Mouse (Mus musculus) olfactory bulb, adult 2 months (tissue): Measurements from ENCODE around the gene Lnx2. TPM values are rescaled to one million over a fixed set of nuclear protein-coding genes. Genes with fewer than 3 reads are reported as not detected.
A peak's percentile ranks its signal among the peaks of the same experiment; 100 is the strongest.

Experiments
- H3K27ac ChIP-seq: fragments of 200-500 bp; 2 replicates; pipeline ENCODE4 v1.5.1; 2012; ENCODE audit warnings: low read depth, low read length; ENCODE audit not compliant: insufficient read depth
- H3K4me1 ChIP-seq: fragments of 200-500 bp; 2 replicates; pipeline ENCODE4 v1.6.1; 2012; ENCODE audit warnings: low read length; ENCODE audit not compliant: control insufficient read depth, insufficient read depth
- H3K4me3 ChIP-seq: fragments of 200-500 bp; 2 replicates; pipeline ENCODE4 v1.5.1; 2012; ENCODE audit warnings: mild to moderate bottlenecking, low read depth, low read length, moderate library complexity; ENCODE audit not compliant: insufficient read depth
- CTCF ChIP-seq: fragments of 200-500 bp; IDR thresholded peaks from 2 replicates; pipeline ENCODE4 v1.5.1; 2012; ENCODE audit warnings: low read depth, mild to moderate bottlenecking, low read length, moderate library complexity; ENCODE audit not compliant: insufficient read depth
- POLR2A ChIP-seq: fragments of 200-500 bp; IDR thresholded peaks from 2 replicates; pipeline ENCODE4 v1.6.1; 2012; ENCODE audit warnings: mild to moderate bottlenecking, low read depth, low read length, moderate library complexity; ENCODE audit not compliant: insufficient read depth
- WGBS: fragments of 180-500 bp; shearing (Covaris S2); methylation state at CpG from one replicate; pipeline ENCODE4 v1.1.7; 2018; 5-methylcytosine and 5-hydroxymethylcytosine counted together
- polyA plus RNA-seq: library from polyadenylated mRNA; stranded (reverse); fragments of >200 nt; gene quantifications from 2 replicates; pipeline ENCODE4 v1.2.4, GENCODE M21; 2012; ENCODE audit warnings: low replicate concordance; ENCODE audit not compliant: missing spikeins, insufficient read depth, insufficient read length

Lnx2 gene
- polyA plus RNA-seq, 1 experiment = not detected

DNA sequence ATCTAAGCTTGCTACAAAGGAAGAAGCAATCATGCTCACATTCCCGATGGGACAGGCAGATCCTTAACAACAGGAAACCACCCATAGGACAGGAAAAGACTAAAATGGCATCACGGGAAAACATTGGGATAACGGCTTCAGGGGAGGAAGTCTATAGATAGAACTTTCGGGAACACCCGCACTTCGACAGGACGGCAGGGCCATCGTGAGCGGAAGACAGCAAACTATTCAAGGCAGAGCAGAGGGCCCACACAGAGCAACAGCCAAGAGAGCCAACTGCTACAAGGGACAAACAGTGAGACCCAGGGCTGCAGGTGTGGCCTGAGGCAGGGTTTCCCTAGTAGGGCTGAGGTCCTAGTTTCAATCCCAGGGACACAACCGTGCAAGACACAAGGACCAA, 40.4 kb downstream of the Lnx2 start:
- WGBS = 74% methylated on average over 10 of the region's 10 CpGs
- no peak overlapping the region; the same call in 1 of the 2 replicates for H3K27ac ChIP-seq
- no peak overlapping the region for H3K4me3 ChIP-seq
- peaks cover 29% of the 10 kb centered on the region for H3K4me1 ChIP-seq
- TF ChIP-seq CTCF (no peak), POLR2A (no peak)

DNA sequence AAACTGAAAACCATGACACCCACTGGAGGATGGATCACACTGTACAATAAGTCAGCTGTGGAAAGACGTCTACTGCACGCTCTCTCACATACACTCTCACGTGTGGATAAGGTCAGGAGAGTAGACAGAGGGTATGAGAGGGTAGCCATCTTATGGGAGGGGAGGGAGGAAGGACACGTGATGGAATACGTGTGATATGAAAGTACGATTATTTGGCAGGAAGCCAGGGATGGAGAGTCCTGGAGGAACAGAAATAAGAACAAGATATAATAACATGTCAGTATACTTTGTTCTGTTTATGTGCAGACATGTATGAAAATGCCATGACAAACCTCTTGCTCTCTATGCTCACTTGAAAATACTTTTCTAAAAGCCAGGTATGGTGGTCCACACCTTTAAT, 41.1 kb downstream of the Lnx2 start:
- no peak for TF ChIP-seq CTCF
- no peak for TF ChIP-seq POLR2A
- 75% methylated on average over 6 of the region's 6 CpGs for WGBS
- Histone ChIP-seq H3K27ac (no peak overlapping the region), H3K4me1 (peaks cover 29% of the 10 kb centered on the region), H3K4me3 (no peak overlapping the region)

DNA sequence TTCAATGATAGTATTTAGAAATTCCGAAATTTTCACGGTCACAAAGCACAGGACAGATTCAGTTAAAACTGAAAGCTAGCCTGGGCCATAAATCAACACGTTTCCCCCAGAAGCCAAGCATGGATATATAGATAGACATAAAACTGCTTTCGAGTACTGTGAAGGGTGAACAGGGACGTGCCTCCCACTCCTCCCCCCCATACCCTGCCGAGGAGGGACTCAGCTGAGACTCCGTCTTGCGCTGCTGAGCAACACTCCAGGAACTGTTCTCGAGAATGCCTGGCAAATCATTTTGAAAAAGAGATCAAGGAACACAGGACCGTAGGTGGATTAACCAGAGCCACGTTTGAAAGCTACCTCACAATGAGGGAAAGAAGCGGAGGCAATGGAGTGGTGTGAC, 42.1 kb downstream of the Lnx2 start:
- WGBS = 55% methylated on average over 12 of the region's 12 CpGs
- TF ChIP-seq POLR2A = no peak
- no peak for TF ChIP-seq CTCF
- peaks cover 26% of the 10 kb centered on the region for H3K4me1 ChIP-seq
- H3K4me3 ChIP-seq = no peak overlapping the region
- 0 out of 2 replicates have a peak overlapping the region, but pooled peaks have one; percentile 6 for H3K27ac ChIP-seq

- no peak for TF ChIP-seq CTCF
- TF ChIP-seq POLR2A = no peak
- H3K4me3 ChIP-seq = no peak overlapping the region
- 89% methylated on average over 13 of the region's 13 CpGs for WGBS
- H3K27ac ChIP-seq = no peak overlapping the region
- peaks cover 21% of the 10 kb centered on the region for H3K4me1 ChIP-seq
Observed at GRCm38 (mm10) chr5:147033155-147033554, 43.2 kb downstream of the Lnx2 start.

GRCm38 (mm10) chr5:147031281-147031680, 45.1 kb downstream of the Lnx2 start:
- 81% methylated on average over 14 of the region's 14 CpGs for WGBS
- Histone ChIP-seq H3K4me3 (no peak overlapping the region), H3K27ac (no peak overlapping the region), H3K4me1 (peaks cover 16% of the 10 kb centered on the region)
- TF ChIP-seq CTCF (no peak), POLR2A (no peak)

DNA sequence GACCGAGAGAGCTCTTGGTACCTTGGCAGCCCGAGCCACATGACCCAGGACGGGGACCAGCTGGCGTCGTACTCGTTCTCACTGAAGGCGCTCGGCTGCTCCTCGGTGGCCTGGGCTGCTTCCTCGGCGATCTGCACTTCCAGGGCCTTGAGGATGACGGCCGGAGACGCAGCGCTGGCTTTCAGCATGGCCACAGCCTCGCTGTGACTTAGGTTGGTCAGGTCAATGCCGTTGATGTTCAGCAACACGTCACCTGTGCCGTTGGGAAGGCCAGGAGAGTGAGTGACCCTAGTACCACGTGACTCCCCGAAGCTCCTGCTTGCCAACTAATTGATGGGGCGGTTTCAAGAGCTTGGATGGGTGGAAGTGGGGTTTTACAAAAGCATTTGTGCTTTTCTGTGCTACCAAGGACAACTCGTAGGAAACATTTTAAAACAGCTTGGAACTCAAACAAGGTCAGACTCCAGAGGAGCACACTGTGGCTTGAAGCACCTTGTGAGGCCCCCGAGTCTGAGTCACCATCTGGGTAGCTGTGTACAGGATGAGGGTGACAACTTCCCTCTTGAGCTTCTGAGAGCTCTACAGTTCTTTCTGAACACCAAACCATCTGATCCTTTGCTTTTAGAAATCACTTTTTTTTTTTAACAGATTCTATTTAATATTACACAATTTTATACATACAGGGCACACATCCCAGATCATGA, 51.9 kb downstream of the Lnx2 start:
- WGBS = 81% methylated on average over 24 of the region's 24 CpGs
- Histone ChIP-seq H3K4me1 (peaks cover 43% of the 10 kb centered on the region), H3K27ac (peak overlapping the region; percentile 77), H3K4me3 (no peak overlapping the region)
- TF ChIP-seq POLR2A (no peak), CTCF (no peak)

DNA sequence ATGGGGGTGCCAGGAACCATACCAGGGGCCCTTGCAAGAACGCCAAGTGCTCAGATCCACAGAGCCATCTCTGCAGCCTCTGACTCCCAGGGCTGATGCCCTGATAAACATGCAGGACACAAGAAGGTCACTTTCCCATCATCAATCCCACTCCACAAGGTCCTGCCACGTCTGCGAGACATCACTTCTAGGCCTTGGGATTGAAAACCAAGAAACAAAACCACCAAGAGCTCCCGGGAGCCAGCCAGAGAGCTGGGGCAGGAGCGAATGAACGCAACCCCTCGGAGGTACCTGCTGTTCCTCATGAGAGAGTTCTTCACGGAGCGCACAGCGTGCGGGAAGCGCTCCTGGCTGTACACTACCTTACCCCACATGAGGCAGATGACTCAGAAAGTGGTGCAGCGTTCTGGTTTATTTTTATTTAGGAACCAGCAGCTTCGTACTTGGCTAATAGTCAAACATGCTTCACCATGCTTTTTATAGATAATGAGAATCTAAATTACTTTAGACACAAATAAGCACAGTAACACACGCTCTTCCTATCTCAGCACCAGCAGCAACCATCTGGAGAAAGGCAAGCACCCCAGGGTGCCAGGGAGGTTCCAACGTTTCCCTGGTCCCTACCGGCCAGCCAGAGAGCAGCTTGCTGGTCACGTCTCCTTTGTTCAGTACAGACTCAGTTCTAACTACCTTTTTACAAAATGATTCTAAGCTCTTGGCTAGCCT, 53.0 kb downstream of the Lnx2 start:
- H3K4me1 ChIP-seq = peaks cover 43% of the 10 kb centered on the region
- H3K4me3 ChIP-seq = no peak overlapping the region
- TF ChIP-seq CTCF (no peak), POLR2A (no peak)
- H3K27ac ChIP-seq = peak overlapping the region; percentile 77
- WGBS = 40% methylated on average over 18 of the region's 18 CpGs

GRCm38 (mm10) chr5:147021546-147022265, 54.7 kb downstream of the Lnx2 start:
- no peak overlapping the region; the same call in 1 of the 2 replicates for H3K27ac ChIP-seq
- no peak for TF ChIP-seq CTCF
- TF ChIP-seq POLR2A = no peak
- H3K4me3 ChIP-seq = no peak overlapping the region
- peaks cover 39% of the 10 kb centered on the region for H3K4me1 ChIP-seq
- 79% methylated on average over 5 of the region's 5 CpGs for WGBS

DNA sequence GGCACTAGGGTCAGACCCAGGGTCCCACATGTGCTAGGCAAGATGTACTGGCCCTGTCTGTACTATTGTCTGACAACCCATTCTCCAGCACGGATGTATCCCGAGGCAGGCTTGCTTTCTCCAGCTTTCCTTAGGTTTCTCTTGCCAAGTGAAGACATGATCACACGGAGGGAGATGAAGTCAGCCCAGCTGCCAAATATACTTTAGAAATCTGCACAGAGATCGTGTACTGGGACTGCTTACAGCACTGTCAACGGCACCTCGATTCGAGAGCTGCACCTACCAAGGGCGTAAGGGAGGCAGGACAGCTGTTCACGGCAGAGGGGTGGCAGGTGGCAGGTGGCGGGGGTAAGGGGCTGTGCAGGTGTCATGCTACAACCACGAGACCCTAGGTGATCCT, 55.8 kb downstream of the Lnx2 start:
- H3K4me1 ChIP-seq = peaks cover 33% of the 10 kb centered on the region
- no peak overlapping the region for H3K4me3 ChIP-seq
- H3K27ac ChIP-seq = no peak overlapping the region
- TF ChIP-seq POLR2A (no peak), CTCF (no peak)
- WGBS = 72% methylated on average over 11 of the region's 11 CpGs
